Mouse (Mus musculus): ENCODE measurements around the gene AC124108.1. TPM values are rescaled to one million over a fixed set of nuclear protein-coding genes. Genes with fewer than 3 reads are reported as not detected.

Gene AC124108.1
- total and polyA plus RNA-seq, 3 experiments = not detected

- no peak overlapping the region for H3K27ac ChIP-seq (ENCODE audit: insufficient read depth, low read depth)
- DNase-seq (ENCODE audit: extremely low read depth) = no peak
- peaks cover 22% of the 10 kb centered on the region for H3K27me3 ChIP-seq (replicated peaks)
- no peaks in the 10 kb centered on the region for H3K36me3 ChIP-seq (replicated peaks in 1 of 2; ENCODE audit: control insufficient read depth in 1 of 2, insufficient read depth in 1 of 2, low read length in 1 of 2)
- in situ Hi-C loops (cut with MboI; ENCODE audit: low pct_ligation_motif_present, low pct_unique_long_range_greater_than_20kb, low sequenced_read_pairs) (no loop called here), dilution Hi-C loops (cut with MboI; ENCODE audit: extremely low pct_ligation_motif_present, extremely low pct_unique_long_range_greater_than_20kb, low sequenced_read_pairs) (no loop called here)
- H3K9me3 ChIP-seq (replicated peaks; ENCODE audit: low read length) = no peaks in the 10 kb centered on the region
- no peak overlapping the region for H3K4me3 ChIP-seq (replicated peaks in 1 of 3; ENCODE audit: low read depth in 2 of 3, low read length in 2 of 3, poor library complexity in 1 of 3)
- H3K4me1 ChIP-seq (ENCODE audit: control insufficient read depth in 1 of 2, insufficient read depth in 2 of 2) = no peaks in the 10 kb centered on the region
- no peaks in the 10 kb centered on the region for H3K79me2 ChIP-seq (replicated peaks; ENCODE audit: control insufficient read depth, extremely low read depth, insufficient read depth, poor library complexity, severe bottlenecking)
- H3K9ac ChIP-seq (ENCODE audit: insufficient read depth, low read depth) = no peak overlapping the region
- no peak overlapping the region for H3K4me2 ChIP-seq (ENCODE audit: insufficient read depth, low read depth, poor library complexity, severe bottlenecking)
- TF ChIP-seq NELFE (IDR thresholded peaks at IDR 0.05; ENCODE audit: low read depth, low read length) = no peak
- no peak for TF ChIP-seq USF2 (conservative IDR thresholded peaks at IDR 0.05; ENCODE audit: low read depth, low read length)
- TF ChIP-seq CHD2 (IDR thresholded peaks at IDR 0.05; ENCODE audit: low read length) = no peak
- TF ChIP-seq NRF1 (IDR thresholded peaks at IDR 0.05; ENCODE audit: low read depth, low read length) = no peak
- no peak for TF ChIP-seq SIN3A (IDR thresholded peaks at IDR 0.05; ENCODE audit: low read length)
- no peak for TF ChIP-seq POLR2AphosphoS2 (IDR thresholded peaks at IDR 0.05; ENCODE audit: low read depth, low read length)
- no peak for TF ChIP-seq ZNF384 (IDR thresholded peaks at IDR 0.05; ENCODE audit: low read depth, low read length)
- TF ChIP-seq GABPA (IDR thresholded peaks at IDR 0.05; ENCODE audit: insufficient replicate concordance, low read depth, low read length) = no peak
- no peak for TF ChIP-seq HCFC1 (IDR thresholded peaks at IDR 0.05; ENCODE audit: low read depth, low read length)
These were observed 53.8 kb downstream of the AC124108.1 start for GRCm38 (mm10) chr1:132245010-132245409.

GRCm38 (mm10) chr1:132246137-132246536 lies 54.9 kb downstream of the AC124108.1 start:
- dilution Hi-C loops (cut with MboI; ENCODE audit: extremely low pct_ligation_motif_present, extremely low pct_unique_long_range_greater_than_20kb, low sequenced_read_pairs) = no loop called here
- Histone ChIP-seq H3K27me3 (replicated peaks) (peaks cover 17% of the 10 kb centered on the region), H3K9ac (ENCODE audit: insufficient read depth, low read depth) (no peak overlapping the region), H3K27ac (ENCODE audit: insufficient read depth, low read depth) (no peak overlapping the region), H3K9me3 (replicated peaks; ENCODE audit: low read length) (no peaks in the 10 kb centered on the region), H3K4me1 (ENCODE audit: control insufficient read depth in 1 of 2, insufficient read depth in 2 of 2) (no peaks in the 10 kb centered on the region), H3K36me3 (replicated peaks in 1 of 2; ENCODE audit: control insufficient read depth in 1 of 2, insufficient read depth in 1 of 2, low read length in 1 of 2) (no peaks in the 10 kb centered on the region), H3K79me2 (replicated peaks; ENCODE audit: control insufficient read depth, extremely low read depth, insufficient read depth, poor library complexity, severe bottlenecking) (no peaks in the 10 kb centered on the region), H3K4me2 (ENCODE audit: insufficient read depth, low read depth, poor library complexity, severe bottlenecking) (no peak overlapping the region), H3K4me3 (replicated peaks in 1 of 3; ENCODE audit: low read depth in 2 of 3, low read length in 2 of 3, poor library complexity in 1 of 3) (no peak overlapping the region)
- in situ Hi-C loops (cut with MboI; ENCODE audit: low pct_ligation_motif_present, low pct_unique_long_range_greater_than_20kb, low sequenced_read_pairs) = no loop called here
- DNase-seq (ENCODE audit: extremely low read depth) = no peak
- TF ChIP-seq POLR2AphosphoS2 (IDR thresholded peaks at IDR 0.05; ENCODE audit: low read depth, low read length) (no peak), ETS1 (conservative IDR thresholded peaks at IDR 0.05; ENCODE audit: low read depth, low read length) (no peak)

DNA sequence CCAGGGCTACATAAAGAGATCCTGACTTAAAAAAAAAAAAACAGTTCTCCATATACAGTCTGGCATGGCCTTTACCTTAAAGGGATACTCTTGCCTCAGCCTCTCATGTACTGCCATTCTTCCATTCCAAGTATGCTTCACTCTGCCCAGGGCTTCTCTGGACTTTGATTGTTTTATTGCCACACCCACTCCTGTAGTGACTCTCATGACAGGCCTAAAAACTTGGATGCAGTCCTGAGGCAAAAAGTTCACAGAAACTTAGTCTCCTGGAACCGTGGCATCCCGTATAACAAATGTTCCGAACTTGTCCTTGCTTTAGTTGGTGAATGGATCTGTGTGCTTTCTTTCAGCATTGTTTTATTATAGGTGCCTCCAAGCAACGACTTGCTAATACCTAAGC lies 55.4 kb downstream of the AC124108.1 start:
- H3K9ac ChIP-seq (ENCODE audit: insufficient read depth, low read depth) = no peak overlapping the region
- in situ Hi-C loops (cut with MboI; ENCODE audit: low pct_ligation_motif_present, low pct_unique_long_range_greater_than_20kb, low sequenced_read_pairs) = no loop called here
- TF ChIP-seq CHD1 (IDR thresholded peaks at IDR 0.05; ENCODE audit: low read depth, low read length) (no peak), USF1 (IDR thresholded peaks at IDR 0.05; ENCODE audit: low read depth, low read length) (no peak)

More for the DNA sequence above, 55.4 kb downstream of the AC124108.1 start:
- H3K79me2 ChIP-seq (replicated peaks; ENCODE audit: control insufficient read depth, extremely low read depth, insufficient read depth, poor library complexity, severe bottlenecking) = no peaks in the 10 kb centered on the region
- H3K9me3 ChIP-seq (replicated peaks; ENCODE audit: low read length) = no peaks in the 10 kb centered on the region
- no peak overlapping the region for H3K4me2 ChIP-seq (ENCODE audit: insufficient read depth, low read depth, poor library complexity, severe bottlenecking)
- no peaks in the 10 kb centered on the region for H3K36me3 ChIP-seq (replicated peaks in 1 of 2; ENCODE audit: control insufficient read depth in 1 of 2, insufficient read depth in 1 of 2, low read length in 1 of 2)
- H3K4me3 ChIP-seq (replicated peaks in 1 of 3; ENCODE audit: low read depth in 2 of 3, low read length in 2 of 3, poor library complexity in 1 of 3) = no peak overlapping the region
- no peak overlapping the region for H3K27ac ChIP-seq (ENCODE audit: insufficient read depth, low read depth)
- H3K4me1 ChIP-seq (ENCODE audit: control insufficient read depth in 1 of 2, insufficient read depth in 2 of 2) = no peaks in the 10 kb centered on the region
- H3K27me3 ChIP-seq (replicated peaks) = peaks cover 13% of the 10 kb centered on the region
- no peak for DNase-seq (ENCODE audit: extremely low read depth)
- dilution Hi-C loops (cut with MboI; ENCODE audit: extremely low pct_ligation_motif_present, extremely low pct_unique_long_range_greater_than_20kb, low sequenced_read_pairs) = no loop called here
